ENCODE assay signal across 13 mouse cellular contexts in genomic region chr11:60719263-60719662, GRCm38 (mm10).
"Had no signal": no experiment of that assay in that cellular context is flagged by ENCODE, and none has a peak within 500 bp of the region (broad histone marks: within the 10 kb centered on the region; RNA-seq: fewer than 3 reads in every experiment).

No protein-coding gene starts in this region.

- DNase-seq: kidney, adult 2 months; kidney, postnatal 14 days; left cerebral cortex, postnatal 4 days; lung, postnatal 14 days; right cerebral cortex, adult 18-20 months; right cerebral cortex, postnatal 25 days; thymus, postnatal 36 days had no signal

- H3K27me3 ChIP-seq: kidney, embryonic 15.5 days; limb, embryonic 13.5 days; lung, embryonic 15.5 days; midbrain, embryonic 13.5 days; neural tube, embryonic 15.5 days had no signal

- ATAC-seq: midbrain, embryonic 13.5 days had no signal

- H3K27ac ChIP-seq: kidney, embryonic 15.5 days; limb, embryonic 13.5 days; lung, embryonic 15.5 days; macrophage; midbrain, embryonic 13.5 days; neural tube, embryonic 15.5 days had no signal

- H3K9me3 ChIP-seq: kidney, embryonic 15.5 days; limb, embryonic 13.5 days; lung, embryonic 15.5 days; midbrain, embryonic 13.5 days; neural tube, embryonic 15.5 days had no signal

- H3K9ac ChIP-seq: kidney, embryonic 15.5 days; limb, embryonic 13.5 days; lung, embryonic 15.5 days; midbrain, embryonic 13.5 days; neural tube, embryonic 15.5 days had no signal

- H3K4me3 ChIP-seq: kidney, embryonic 15.5 days; limb, embryonic 13.5 days; lung, embryonic 15.5 days; midbrain, embryonic 13.5 days; neural tube, embryonic 15.5 days had no signal

- H3K4me1 ChIP-seq: kidney, embryonic 15.5 days; limb, embryonic 13.5 days; lung, embryonic 15.5 days; midbrain, embryonic 13.5 days; neural tube, embryonic 15.5 days had no signal

- H3K4me2 ChIP-seq: kidney, embryonic 15.5 days; limb, embryonic 13.5 days; lung, embryonic 15.5 days; midbrain, embryonic 13.5 days; neural tube, embryonic 15.5 days had no signal
